Mouse (Mus musculus) forebrain, embryonic 16.5 days (tissue): Measurements from ENCODE around the gene Dmtf1. TPM values are rescaled to one million over a fixed set of nuclear protein-coding genes. Genes with fewer than 3 reads are reported as not detected.

Experiments
- ATAC-seq: fragments of 200-750 bp; cut with Nextera tagmentation; 2 replicates; pipeline ENCODE4 v1.8.0; 2017; ENCODE audit warnings: mild to moderate bottlenecking, moderate library complexity
- H3K27ac ChIP-seq: fragments of 300-500 bp; sonication (generic); 2 replicates; pipeline ENCODE4 v1.5.1; 2014; ENCODE audit warnings: low read length, control low read depth
- H3K27me3 ChIP-seq: fragments of 300-500 bp; sonication (generic); replicated peaks from 2 replicates; pipeline ENCODE4 v1.6.1; 2014; ENCODE audit warnings: low read length; ENCODE audit not compliant: control insufficient read depth, insufficient read depth
- H3K36me3 ChIP-seq: fragments of 300-500 bp; sonication (generic); 2 replicates; pipeline ENCODE4 v1.6.1; 2014; ENCODE audit not compliant: control insufficient read depth, insufficient read depth
- H3K4me1 ChIP-seq: fragments of 300-500 bp; sonication (generic); replicated peaks from 2 replicates; pipeline ENCODE4 v1.6.1; 2014; ENCODE audit warnings: low read length; ENCODE audit not compliant: control insufficient read depth, insufficient read depth
- H3K4me2 ChIP-seq: fragments of 300-500 bp; sonication (generic); 2 replicates; pipeline ENCODE4 v1.6.1; 2014; ENCODE audit warnings: mild to moderate bottlenecking, low read length, control low read depth
- H3K4me3 ChIP-seq: fragments of 300-500 bp; sonication (generic); replicated peaks from 2 replicates; pipeline ENCODE4 v1.5.1; 2014; ENCODE audit warnings: mild to moderate bottlenecking, low read length, control low read depth
- H3K9ac ChIP-seq: fragments of 300-500 bp; sonication (generic); replicated peaks from 2 replicates; pipeline ENCODE4 v1.6.1; 2014; ENCODE audit warnings: low read depth, low read length, control low read depth
- H3K9me3 ChIP-seq: fragments of 300-500 bp; sonication (generic); 2 replicates; pipeline ENCODE4 v1.6.1; 2016; ENCODE audit warnings: low read length; ENCODE audit not compliant: control insufficient read depth
- WGBS: fragments of 180-500 bp; shearing (Covaris S2); extraction: QIAGEN DNeasy Blood & Tissue Kit; methylation state at CpG from one replicate; pipeline ENCODE4 v1.1.7; 2014; 5-methylcytosine and 5-hydroxymethylcytosine counted together
- polyA plus RNA-seq: library from polyadenylated mRNA; unstranded; fragments of >200 nt; fragmentation: Nextera tagmentation; extraction: Ambion mirVana; gene quantifications from 2 replicates; pipeline ENCODE4 v1.2.1, GENCODE M21; 2015

Dmtf1 gene
- polyA plus RNA-seq, 1 experiment from 2014 or later, result 75.0 TPM

GRCm38 (mm10) chr5:9069599-9070209 is 91.9 kb downstream of the Dmtf1 start:
- Histone ChIP-seq H3K9ac (no peak overlapping the region), H3K27me3 (no peaks in the 10 kb centered on the region), H3K4me3 (no peak overlapping the region), H3K27ac (no peak overlapping the region), H3K9me3 (no peaks in the 10 kb centered on the region), H3K36me3 (no peaks in the 10 kb centered on the region), H3K4me2 (no peak overlapping the region), H3K4me1 (peaks cover 2% of the 10 kb centered on the region; the same call in 1 of the 2 replicates)
- WGBS, result 72% methylated on average over 6 of the region's 6 CpGs
- peak; percentile 69 for ATAC-seq

GRCm38 (mm10) chr5:9068886-9069285 is 92.7 kb downstream of the Dmtf1 start:
- Histone ChIP-seq H3K27me3 (no peaks in the 10 kb centered on the region), H3K4me2 (no peak overlapping the region), H3K9me3 (no peaks in the 10 kb centered on the region), H3K4me1 (peaks cover 2% of the 10 kb centered on the region; the same call in 1 of the 2 replicates), H3K9ac (no peak overlapping the region), H3K4me3 (no peak overlapping the region), H3K36me3 (no peaks in the 10 kb centered on the region), H3K27ac (no peak overlapping the region)
- 30% methylated on average over 2 of the region's 2 CpGs for WGBS
- peak; percentile 64; the same call in 1 of the 2 replicates for ATAC-seq

Other genes starting within 250 kb of the Dmtf1 start
- 19.6 and 24.9 TPM in 2 replicates for gene Crot, start 164.5 kb downstream of the Dmtf1 start, polyA plus RNA-seq
- 11.9 and 12.1 TPM in 2 replicates for gene Tmem243, start 61.1 kb downstream of the Dmtf1 start, polyA plus RNA-seq
- gene 9330182L06Rik, start 104.3 kb upstream of the Dmtf1 start, polyA plus RNA-seq, result 10.4 and 13.4 TPM in 2 replicates